Mouse (Mus musculus) E14TG2a.4 (cell line): ENCODE results near the gene Fam118a.
"Not testable (repeated sequence)": the region's sequence is repeated elsewhere in the genome, so short reads cannot be mapped to it uniquely, and the experiment has no call there.

ENCODE experiments used
- CTCF ChIP-seq: conservative IDR thresholded peaks from 2 replicates; pipeline ENCODE4 v1.5.1; 2014; ENCODE audit warnings: low read length
- NANOG ChIP-seq: IDR thresholded peaks from 2 replicates; pipeline ENCODE4 v1.6.1; 2014; ENCODE audit warnings: borderline replicate concordance, low read length, mixed read lengths
- POU5F1 ChIP-seq: IDR thresholded peaks from 2 replicates; pipeline ENCODE4 v1.6.1; 2014; ENCODE audit warnings: low read length, borderline replicate concordance

GRCm38 (mm10) chr15:85033916-85034315, 5.2 kb downstream of the Fam118a start:
- TF ChIP-seq CTCF, POU5F1, NANOG: not testable (repeated sequence)
